Mouse (Mus musculus): Measurements from ENCODE around the gene Dapk1. TPM values are rescaled to one million over a fixed set of nuclear protein-coding genes. Genes with fewer than 3 reads are reported as not detected.

Gene Dapk1
- 19.7 and 25.8 TPM in 2 replicates for polyA plus RNA-seq (2012; rRNA removed)

DNA sequence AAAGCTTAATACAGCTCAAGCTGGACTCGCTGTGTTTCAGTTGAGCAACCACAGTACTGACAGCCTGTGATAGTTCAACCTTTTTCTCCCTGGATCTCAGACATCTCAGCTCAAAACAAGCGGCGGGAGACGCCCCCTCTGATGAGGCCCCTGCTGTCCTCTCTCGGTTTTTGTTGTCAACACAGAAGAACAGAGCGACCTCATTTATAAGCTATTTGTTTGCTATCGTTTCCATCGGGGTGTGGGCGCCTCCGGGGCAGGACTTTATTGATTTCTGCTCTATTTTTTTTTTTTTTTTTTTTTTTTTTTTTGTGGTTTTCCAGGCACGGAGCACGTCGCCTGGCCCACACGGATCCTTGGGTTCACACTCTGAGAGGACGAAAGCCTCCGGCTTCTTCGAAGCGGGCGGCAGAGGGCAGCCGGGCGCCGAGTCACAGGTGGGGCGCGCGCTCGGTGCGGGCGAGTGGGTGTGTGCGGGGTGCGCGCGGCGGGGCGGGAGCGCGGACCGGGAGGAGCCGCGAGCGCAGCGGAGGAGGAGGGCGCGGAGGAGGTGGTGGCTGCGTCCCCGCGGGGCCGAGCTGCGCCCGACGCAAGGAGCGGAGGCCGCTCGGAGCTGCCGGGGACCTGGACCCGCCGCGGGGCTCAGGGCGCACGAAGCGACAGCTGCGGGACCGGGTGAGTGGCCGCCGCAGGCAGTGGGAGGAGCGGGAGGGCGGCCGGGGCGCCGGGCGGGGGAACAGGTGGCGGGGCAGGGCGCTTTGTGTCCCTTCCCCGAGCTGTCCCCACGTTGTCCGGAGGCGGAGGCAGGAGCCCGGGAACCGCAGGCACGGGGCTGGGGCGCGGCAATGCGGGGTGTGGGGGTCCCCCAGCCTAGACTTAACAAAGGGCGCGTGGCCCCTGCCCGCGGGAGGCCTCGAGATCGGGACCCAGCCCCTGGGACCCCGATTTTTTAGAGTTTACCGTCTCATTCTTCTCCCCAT lies at the start of gene Dapk1:
TSS of gene Dapk1 (plus strand) at position 512 of the 980 bp plus-strand sequence.

DNA sequence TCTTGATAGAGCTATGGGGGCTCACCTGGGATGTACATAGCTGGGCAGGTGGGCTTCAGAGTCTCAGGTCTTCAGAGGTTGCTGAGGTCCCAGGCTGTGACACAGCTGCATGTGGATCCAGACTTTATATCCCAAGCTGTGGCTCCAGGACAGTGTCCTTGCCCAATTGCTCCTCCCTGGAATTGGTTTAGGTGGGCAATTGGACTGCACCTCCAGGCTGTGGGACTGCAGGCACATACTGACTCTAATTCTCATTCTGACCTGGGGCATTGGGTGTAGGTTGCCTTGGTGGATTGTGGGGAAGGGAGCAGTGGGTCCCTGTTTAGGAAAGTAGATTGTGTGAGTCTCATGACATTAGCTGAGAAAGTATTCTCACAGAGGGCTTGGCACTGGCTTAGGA lies 184.5 kb downstream of the Dapk1 start, which contains the start of gene BC051665:
TSS of gene BC051665 (minus strand) at position 101 of the 400 bp plus-strand sequence.

DNA sequence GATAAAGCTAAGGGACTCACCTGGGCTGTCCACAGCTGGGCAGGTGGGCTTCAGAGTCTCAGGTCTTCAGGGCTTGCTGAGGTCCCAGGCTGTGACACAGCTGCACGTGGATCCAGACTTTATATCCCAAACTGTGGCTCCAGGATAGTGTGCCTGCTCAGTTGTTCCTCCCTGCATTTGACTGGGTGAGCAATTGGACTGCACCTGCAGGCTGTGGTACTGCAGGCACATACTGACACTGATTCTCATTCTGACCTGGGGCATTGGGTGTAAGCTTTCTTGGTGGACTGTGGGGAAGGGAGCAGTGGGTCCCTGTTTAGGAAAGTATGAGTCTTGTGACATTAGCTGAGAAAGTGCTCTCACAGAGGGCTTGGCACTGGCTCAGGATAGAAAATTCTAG lies 201.0 kb downstream of the Dapk1 start, which contains the start of gene Ctsll3:
TSS of gene Ctsll3 (minus strand) at position 101 of the 400 bp plus-strand sequence.

Other genes starting within 250 kb of the Dapk1 start
- gene BC051665, start 184.4 kb downstream of the Dapk1 start, polyA plus RNA-seq (2012; rRNA removed), result not detected in 2 replicates
- gene Ctsll3, start 200.9 kb downstream of the Dapk1 start, polyA plus RNA-seq (2012; rRNA removed), result not detected in 2 replicates

Data from liver, embryonic 18 days (tissue).